Mouse (Mus musculus) forebrain, embryonic 11.5 days (tissue): Measurements from ENCODE around the gene Ccr8. TPM values are rescaled to one million over a fixed set of nuclear protein-coding genes. Genes with fewer than 3 reads are reported as not detected.

Experiments
- ATAC-seq: fragments of 200-750 bp; cut with Nextera tagmentation; replicated peaks from 2 replicates; pipeline ENCODE4 v1.8.0; 2017; ENCODE audit warnings: moderate TSS enrichment; ENCODE audit not compliant: low FRiP score
- DNase-seq: peaks from one replicate; pipeline ENCODE4 v3.0.0-alpha.2; 2017; ENCODE audit warnings: low spot score
- H3K27ac ChIP-seq: fragments of 300-500 bp; sonication (generic); 2 replicates; pipeline ENCODE4 v1.5.1; 2014; ENCODE audit warnings: low read depth, low read length
- H3K27me3 ChIP-seq: fragments of 300-500 bp; sonication (generic); 2 replicates; pipeline ENCODE4 v1.6.1; 2014; ENCODE audit warnings: mild to moderate bottlenecking, low read length, mixed read lengths; ENCODE audit not compliant: control insufficient read depth, insufficient read depth
- H3K36me3 ChIP-seq: fragments of 300-500 bp; sonication (generic); 2 replicates; pipeline ENCODE4 v1.6.1; 2014; ENCODE audit warnings: mild to moderate bottlenecking, low read length, moderate library complexity, mixed read lengths; ENCODE audit not compliant: control insufficient read depth, insufficient read depth
- H3K4me1 ChIP-seq: fragments of 300-500 bp; sonication (generic); replicated peaks from 2 replicates; pipeline ENCODE4 v1.6.1; 2014; ENCODE audit warnings: low read length, mixed read lengths; ENCODE audit not compliant: control insufficient read depth, insufficient read depth
- H3K4me2 ChIP-seq: fragments of 300-500 bp; sonication (generic); 2 replicates; pipeline ENCODE4 v1.6.1; 2014; ENCODE audit warnings: low read depth, mild to moderate bottlenecking, low read length, moderate library complexity, mixed read lengths; ENCODE audit not compliant: severe bottlenecking
- H3K4me3 ChIP-seq: fragments of 300-500 bp; sonication (generic); 2 replicates; pipeline ENCODE4 v1.5.1; 2014; ENCODE audit warnings: low read depth, low read length
- H3K9ac ChIP-seq: fragments of 300-500 bp; sonication (generic); 2 replicates; pipeline ENCODE4 v1.6.1; 2014; ENCODE audit warnings: low read length
- H3K9me3 ChIP-seq: fragments of 300-500 bp; sonication (generic); 2 replicates; pipeline ENCODE4 v1.6.1; 2016; ENCODE audit warnings: low read length, mixed read lengths; ENCODE audit not compliant: control insufficient read depth
- WGBS: fragments of 180-500 bp; shearing (Covaris S2); extraction: QIAGEN DNeasy Blood & Tissue Kit; methylation state at CpG from one replicate; pipeline ENCODE4 v1.1.7; 2014; 5-methylcytosine and 5-hydroxymethylcytosine counted together
- polyA plus RNA-seq: library from polyadenylated mRNA; unstranded; fragments of >200 nt; fragmentation: Nextera tagmentation; extraction: Ambion mirVana; gene quantifications from 2 replicates; pipeline ENCODE4 v1.2.1, GENCODE M21; 2014

Ccr8 gene
- polyA plus RNA-seq, 1 experiment from 2014 or later: not detected

- DNase-seq (no peak), ATAC-seq (no peak)
- Histone ChIP-seq H3K9ac (no peak overlapping the region), H3K36me3 (peaks cover 18% of the 10 kb centered on the region; the same call in 1 of the 2 replicates), H3K4me3 (no peak overlapping the region), H3K27me3 (no peaks in the 10 kb centered on the region), H3K4me1 (peaks cover 12% of the 10 kb centered on the region), H3K27ac (no peak overlapping the region), H3K9me3 (no peaks in the 10 kb centered on the region), H3K4me2 (no peak overlapping the region)
- WGBS: 90% methylated on average over 3 of the region's 3 CpGs
These were observed 39.9 kb downstream of the Ccr8 start for GRCm38 (mm10) chr9:120131784-120132288.

GRCm38 (mm10) chr9:120132980-120133754 is 41.3 kb downstream of the Ccr8 start:
- no peak overlapping the region for H3K4me2 ChIP-seq
- H3K4me3 ChIP-seq: no peak overlapping the region
- H3K27ac ChIP-seq: no peak overlapping the region
- no peak for DNase-seq
- H3K9me3 ChIP-seq: no peaks in the 10 kb centered on the region
- H3K4me1 ChIP-seq: peaks cover 12% of the 10 kb centered on the region
- no peak overlapping the region for H3K9ac ChIP-seq
- ATAC-seq: 0 out of 2 replicates have a peak, but pooled peaks have one; percentile 18
- H3K27me3 ChIP-seq: no peaks in the 10 kb centered on the region
- peaks cover 18% of the 10 kb centered on the region; the same call in 1 of the 2 replicates for H3K36me3 ChIP-seq
- WGBS: 40% methylated on average over 8 of the region's 8 CpGs

GRCm38 (mm10) chr9:120133755-120134475 is 42.0 kb downstream of the Ccr8 start:
- Histone ChIP-seq H3K36me3 (peaks cover 18% of the 10 kb centered on the region; the same call in 1 of the 2 replicates), H3K4me3 (no peak overlapping the region), H3K4me2 (no peak overlapping the region), H3K4me1 (peaks cover 7% of the 10 kb centered on the region), H3K27ac (no peak overlapping the region), H3K9me3 (no peaks in the 10 kb centered on the region), H3K9ac (no peak overlapping the region), H3K27me3 (no peaks in the 10 kb centered on the region)
- DNase-seq: no peak
- 62% methylated on average over 6 of the region's 6 CpGs for WGBS
- no peak for ATAC-seq

- Histone ChIP-seq H3K9me3 (no peaks in the 10 kb centered on the region), H3K9ac (no peak overlapping the region), H3K4me2 (no peak overlapping the region), H3K4me3 (no peak overlapping the region), H3K4me1 (0 out of 2 replicates have a peak, but pooled peaks cover 2% of the 10 kb centered on the region), H3K36me3 (peaks cover 15% of the 10 kb centered on the region; the same call in 1 of the 2 replicates), H3K27me3 (no peaks in the 10 kb centered on the region), H3K27ac (no peak overlapping the region)
- WGBS: 88% methylated on average over 13 of the region's 13 CpGs
- ATAC-seq: no peak
- no peak for DNase-seq
These were observed 42.7 kb downstream of the Ccr8 start for GRCm38 (mm10) chr9:120134529-120135160.

- Histone ChIP-seq H3K9ac (no peak overlapping the region), H3K27ac (no peak overlapping the region), H3K36me3 (peaks cover 12% of the 10 kb centered on the region; the same call in 1 of the 2 replicates), H3K4me2 (no peak overlapping the region), H3K9me3 (no peaks in the 10 kb centered on the region), H3K4me3 (no peak overlapping the region), H3K27me3 (no peaks in the 10 kb centered on the region), H3K4me1 (no peaks in the 10 kb centered on the region)
- 91% methylated on average over 11 of the region's 11 CpGs for WGBS
- ATAC-seq (no peak), DNase-seq (no peak)
These were observed 43.5 kb downstream of the Ccr8 start for GRCm38 (mm10) chr9:120135454-120135853.

GRCm38 (mm10) chr9:120140652-120141051 is 48.7 kb downstream of the Ccr8 start:
- ATAC-seq: peak; percentile 66
- 12% methylated on average over 4 of the region's 4 CpGs for WGBS

GRCm38 (mm10) chr9:120144474-120144873 is 52.6 kb downstream of the Ccr8 start:
- ATAC-seq (no peak), DNase-seq (no peak)
- no peak overlapping the region for H3K4me3 ChIP-seq
- H3K4me1 ChIP-seq: peaks cover 5% of the 10 kb centered on the region; the same call in 1 of the 2 replicates
- no peaks in the 10 kb centered on the region for H3K9me3 ChIP-seq
- H3K9ac ChIP-seq: no peak overlapping the region
- 87% methylated on average over 13 of the region's 13 CpGs for WGBS
- H3K27ac ChIP-seq: no peak overlapping the region
- no peaks in the 10 kb centered on the region for H3K36me3 ChIP-seq
- no peaks in the 10 kb centered on the region for H3K27me3 ChIP-seq
- no peak overlapping the region for H3K4me2 ChIP-seq

More at GRCm38 (mm10) chr9:120140652-120141051, 48.7 kb downstream of the Ccr8 start:
- no peak overlapping the region for H3K4me2 ChIP-seq
- H3K4me3 ChIP-seq: no peak overlapping the region
- no peak overlapping the region for H3K27ac ChIP-seq
- H3K4me1 ChIP-seq: no peaks in the 10 kb centered on the region
- H3K9ac ChIP-seq: no peak overlapping the region
- peak; percentile 88 for DNase-seq
- H3K36me3 ChIP-seq: no peaks in the 10 kb centered on the region
- H3K27me3 ChIP-seq: no peaks in the 10 kb centered on the region
- no peaks in the 10 kb centered on the region for H3K9me3 ChIP-seq
